Mouse (Mus musculus) hindbrain, embryonic 16.5 days (tissue): Measurements from ENCODE around the gene Tex26. TPM values are rescaled to one million over a fixed set of nuclear protein-coding genes. Genes with fewer than 3 reads are reported as not detected.
A peak's percentile ranks its signal among the peaks of the same experiment; 100 is the strongest.

Experiments
- ATAC-seq: fragments of 200-750 bp; cut with Nextera tagmentation; 2 replicates; pipeline ENCODE4 v1.8.0; 2017; ENCODE audit warnings: moderate TSS enrichment, moderate library complexity
- H3K27ac ChIP-seq: fragments of 300-500 bp; sonication (generic); 2 replicates; pipeline ENCODE4 v1.5.1; 2014; ENCODE audit warnings: low read depth, mild to moderate bottlenecking, control low read depth, low read length, moderate library complexity
- H3K27me3 ChIP-seq: fragments of 300-500 bp; sonication (generic); replicated peaks from 2 replicates; pipeline ENCODE4 v1.6.1; 2014; ENCODE audit warnings: low read length; ENCODE audit not compliant: control insufficient read depth, insufficient read depth
- H3K36me3 ChIP-seq: fragments of 300-500 bp; sonication (generic); 2 replicates; pipeline ENCODE4 v1.6.1; 2014; ENCODE audit warnings: mild to moderate bottlenecking, low read length, moderate library complexity, mixed read lengths; ENCODE audit not compliant: control insufficient read depth, insufficient read depth
- H3K4me1 ChIP-seq: fragments of 300-500 bp; sonication (generic); 2 replicates; pipeline ENCODE4 v1.6.1; 2014; ENCODE audit warnings: low read depth, low read length; ENCODE audit not compliant: control insufficient read depth, insufficient read depth
- H3K4me2 ChIP-seq: fragments of 300-500 bp; sonication (generic); 2 replicates; pipeline ENCODE4 v1.6.1; 2014; ENCODE audit warnings: mild to moderate bottlenecking, low read length, control low read depth, moderate library complexity
- H3K4me3 ChIP-seq: fragments of 300-500 bp; sonication (generic); 2 replicates; pipeline ENCODE4 v1.5.1; 2014; ENCODE audit warnings: mild to moderate bottlenecking, low read length, control low read depth, moderate library complexity
- H3K9ac ChIP-seq: fragments of 300-500 bp; sonication (generic); 2 replicates; pipeline ENCODE4 v1.6.1; 2014; ENCODE audit warnings: low read depth, mild to moderate bottlenecking, control low read depth, low read length, moderate library complexity
- H3K9me3 ChIP-seq: fragments of 300-500 bp; sonication (generic); 2 replicates; pipeline ENCODE4 v1.6.1; 2014; ENCODE audit warnings: mild to moderate bottlenecking, low read length, moderate library complexity; ENCODE audit not compliant: control insufficient read depth
- WGBS: fragments of 180-500 bp; shearing (Covaris S2); extraction: QIAGEN DNeasy Blood & Tissue Kit; methylation state at CpG from one replicate; pipeline ENCODE4 v1.1.7; 2014; 5-methylcytosine and 5-hydroxymethylcytosine counted together
- polyA plus RNA-seq: library from polyadenylated mRNA; unstranded; fragments of >200 nt; fragmentation: Nextera tagmentation; extraction: Ambion mirVana; gene quantifications from 2 replicates; pipeline ENCODE4 v1.2.1, GENCODE M21; 2015

Tex26 gene
- polyA plus RNA-seq, 1 experiment from 2014 or later, result 1.4 TPM

- Histone ChIP-seq H3K36me3 (no peaks in the 10 kb centered on the region), H3K4me1 (peaks cover 4% of the 10 kb centered on the region), H3K4me3 (no peak overlapping the region), H3K27me3 (no peaks in the 10 kb centered on the region; the same call in 1 of the 2 replicates), H3K27ac (no peak overlapping the region), H3K9me3 (no peaks in the 10 kb centered on the region), H3K9ac (no peak overlapping the region), H3K4me2 (no peak overlapping the region)
- ATAC-seq, result no peak
- WGBS, result 82% methylated on average over 20 of the region's 20 CpGs
Observed at GRCm38 (mm10) chr5:149508094-149509029, 68.9 kb downstream of the Tex26 start.

GRCm38 (mm10) chr5:149510323-149510722 lies 70.9 kb downstream of the Tex26 start:
- 48% methylated on average over 13 of the region's 13 CpGs for WGBS
- H3K36me3 ChIP-seq, result no peaks in the 10 kb centered on the region
- no peak overlapping the region for H3K27ac ChIP-seq
- peaks cover 20% of the 10 kb centered on the region for H3K4me1 ChIP-seq
- no peak overlapping the region for H3K4me2 ChIP-seq
- no peak for ATAC-seq
- H3K27me3 ChIP-seq, result no peaks in the 10 kb centered on the region; the same call in 1 of the 2 replicates
- no peak overlapping the region for H3K4me3 ChIP-seq
- H3K9ac ChIP-seq, result no peak overlapping the region
- no peaks in the 10 kb centered on the region for H3K9me3 ChIP-seq

- Histone ChIP-seq H3K9me3 (no peaks in the 10 kb centered on the region), H3K27ac (no peak overlapping the region), H3K4me3 (no peak overlapping the region), H3K4me1 (peaks cover 20% of the 10 kb centered on the region), H3K27me3 (no peaks in the 10 kb centered on the region; the same call in 1 of the 2 replicates), H3K9ac (no peak overlapping the region), H3K36me3 (no peaks in the 10 kb centered on the region), H3K4me2 (no peak overlapping the region)
- WGBS, result 25% methylated on average over 3 of the region's 3 CpGs
- ATAC-seq, result no peak
Observed at GRCm38 (mm10) chr5:149512695-149513094, 73.2 kb downstream of the Tex26 start.

- Histone ChIP-seq H3K9ac (no peak overlapping the region), H3K36me3 (no peaks in the 10 kb centered on the region), H3K4me3 (no peak overlapping the region), H3K9me3 (no peaks in the 10 kb centered on the region), H3K4me1 (peaks cover 20% of the 10 kb centered on the region), H3K27ac (peak overlapping the region; percentile 72), H3K27me3 (no peaks in the 10 kb centered on the region; the same call in 1 of the 2 replicates), H3K4me2 (peak overlapping the region; percentile 13)
- no peak for ATAC-seq
- WGBS, result 21% methylated on average over 9 of the region's 9 CpGs
Observed at GRCm38 (mm10) chr5:149513438-149514086, 74.1 kb downstream of the Tex26 start.

GRCm38 (mm10) chr5:149514087-149514671 lies 74.7 kb downstream of the Tex26 start:
- 9% methylated on average over 14 of the region's 14 CpGs for WGBS
- Histone ChIP-seq H3K4me1 (peaks cover 20% of the 10 kb centered on the region), H3K4me2 (peak overlapping the region; percentile 13), H3K9ac (peak overlapping the region; percentile 24), H3K4me3 (no peak overlapping the region), H3K27ac (peak overlapping the region; percentile 72), H3K27me3 (no peaks in the 10 kb centered on the region; the same call in 1 of the 2 replicates), H3K36me3 (no peaks in the 10 kb centered on the region), H3K9me3 (no peaks in the 10 kb centered on the region)
- ATAC-seq, result peak; percentile 76

- Histone ChIP-seq H3K4me1 (peaks cover 20% of the 10 kb centered on the region), H3K27me3 (no peaks in the 10 kb centered on the region; the same call in 1 of the 2 replicates), H3K9me3 (no peaks in the 10 kb centered on the region), H3K4me2 (no peak overlapping the region; the same call in 1 of the 2 replicates), H3K27ac (peak overlapping the region; percentile 72; the same call in 1 of the 2 replicates), H3K36me3 (no peaks in the 10 kb centered on the region), H3K4me3 (no peak overlapping the region), H3K9ac (no peak overlapping the region; the same call in 1 of the 2 replicates)
- ATAC-seq, result no peak
- WGBS, result 46% methylated on average over 3 of the region's 3 CpGs
Observed at GRCm38 (mm10) chr5:149514890-149515289, 75.4 kb downstream of the Tex26 start.

- ATAC-seq, result no peak
- Histone ChIP-seq H3K9me3 (no peaks in the 10 kb centered on the region), H3K36me3 (no peaks in the 10 kb centered on the region), H3K9ac (no peak overlapping the region), H3K27me3 (no peaks in the 10 kb centered on the region; the same call in 1 of the 2 replicates), H3K4me2 (no peak overlapping the region), H3K27ac (no peak overlapping the region), H3K4me1 (peaks cover 18% of the 10 kb centered on the region), H3K4me3 (no peak overlapping the region)
- 46% methylated on average over 6 of the region's 6 CpGs for WGBS
Observed at GRCm38 (mm10) chr5:149517116-149517515, 77.7 kb downstream of the Tex26 start.
